8 mouse cellular contexts compared by ENCODE assay signal in genomic region chrX:102219126-102219525, GRCm38 (mm10). TPM values are rescaled to one million over a fixed set of nuclear protein-coding genes. Genes with fewer than 3 reads are reported as not detected.
DNase-seq lines count a peak whose midpoint lies in the region.

No protein-coding gene starts in this region.

- DNase-seq in heart, adult 8-10 months (ENCODE audit: low spot score), result peak; percentile 12
- no peak for DNase-seq in heart, postnatal 25 days (ENCODE audit: low spot score)
- DNase-seq in B cell, adult 2 months, result peak; percentile 63 to 66
- peak; percentile 29 for DNase-seq in WW6 (ENCODE audit: low read depth, low spot score)
- DNase-seq in embryo, embryonic 10 days (ENCODE audit: low spot score), result peak; percentile 73
- DNase-seq in kidney, postnatal 25 days, result peak; percentile 37 to 59
- DNase-seq in naive thymus-derived CD4-positive, alpha-beta T cell, adult 2 months (ENCODE audit: low read depth), result peak; percentile 68
- DNase-seq in thymus, postnatal 14 days, result peak; percentile 55

- intact Hi-C loops in heart, postnatal 25 days (cut with DNase I), result loop anchor here (2.0 kb wide), 1 partner anchor 260 kb away; no protein-coding TSS in a partner anchor

RNA-seq across cellular contexts. Expression of gene Rps4x, which starts 29.9 kb away (rescaled TPM):
- total RNA-seq in heart, adult 8-10 months (2022), result 100 to 1,000 TPM; 541 to 608 (median 600) TPM
- total RNA-seq in heart, postnatal 25 days (2021), result 100 to 1,000 TPM; 601 to 672 TPM

RNA-seq across cellular contexts. Expression of gene Cited1, which starts 32.9 kb away (rescaled TPM):
- total RNA-seq in heart, adult 8-10 months (2022), result under 1 TPM; 0.44 to 0.65 (median 0.52) TPM
- 1 to 10 TPM; 2.3 to 3.3 TPM for total RNA-seq in heart, postnatal 25 days (2021)
